Mouse (Mus musculus) midbrain, embryonic 15.5 days (tissue): ENCODE measurements around the gene Pakap. TPM values are rescaled to one million over a fixed set of nuclear protein-coding genes. Genes with fewer than 3 reads are reported as not detected.

ENCODE experiments used
- ATAC-seq: fragments of 200-750 bp; cut with Nextera tagmentation; replicated peaks from 2 replicates; pipeline ENCODE4 v1.8.0; 2017; ENCODE audit warnings: moderate TSS enrichment
- H3K27ac ChIP-seq: fragments of 300-500 bp; sonication (generic); 2 replicates; pipeline ENCODE4 v1.5.1; 2015; ENCODE audit warnings: mild to moderate bottlenecking, inconsistent platforms
- H3K27me3 ChIP-seq: fragments of 300-500 bp; sonication (generic); replicated peaks from 2 replicates; pipeline ENCODE4 v1.6.1; 2015; ENCODE audit warnings: inconsistent platforms
- H3K36me3 ChIP-seq: fragments of 300-500 bp; sonication (generic); replicated peaks from 2 replicates; pipeline ENCODE4 v1.6.1; 2015; ENCODE audit warnings: inconsistent platforms
- H3K4me1 ChIP-seq: fragments of 300-500 bp; sonication (generic); 2 replicates; pipeline ENCODE4 v1.6.1; 2015; ENCODE audit warnings: inconsistent platforms
- H3K4me2 ChIP-seq: fragments of 300-500 bp; sonication (generic); 2 replicates; pipeline ENCODE4 v1.6.1; 2015; ENCODE audit warnings: inconsistent platforms, mild to moderate bottlenecking, moderate library complexity
- H3K4me3 ChIP-seq: fragments of 300-500 bp; sonication (generic); 2 replicates; pipeline ENCODE4 v1.5.1; 2015; ENCODE audit warnings: mild to moderate bottlenecking, inconsistent platforms
- H3K9ac ChIP-seq: fragments of 300-500 bp; sonication (generic); 2 replicates; pipeline ENCODE4 v1.6.1; 2015; ENCODE audit warnings: mild to moderate bottlenecking, inconsistent platforms
- H3K9me3 ChIP-seq: fragments of 300-500 bp; sonication (generic); 2 replicates; pipeline ENCODE4 v1.6.1; 2016; ENCODE audit warnings: inconsistent platforms
- WGBS: fragments of 180-500 bp; shearing (Covaris S2); methylation state at CpG from one replicate; pipeline ENCODE4 v1.1.7; 2015; ENCODE audit warnings: mixed read lengths; 5-methylcytosine and 5-hydroxymethylcytosine counted together
- polyA plus RNA-seq: library from polyadenylated mRNA; unstranded; fragments of >200 nt; fragmentation: Nextera tagmentation; extraction: Ambion mirVana; gene quantifications from 2 replicates; pipeline ENCODE4 v1.2.1, GENCODE M21; 2015

Pakap gene
- polyA plus RNA-seq, 1 experiment from 2014 or later: 10.9 TPM

DNA sequence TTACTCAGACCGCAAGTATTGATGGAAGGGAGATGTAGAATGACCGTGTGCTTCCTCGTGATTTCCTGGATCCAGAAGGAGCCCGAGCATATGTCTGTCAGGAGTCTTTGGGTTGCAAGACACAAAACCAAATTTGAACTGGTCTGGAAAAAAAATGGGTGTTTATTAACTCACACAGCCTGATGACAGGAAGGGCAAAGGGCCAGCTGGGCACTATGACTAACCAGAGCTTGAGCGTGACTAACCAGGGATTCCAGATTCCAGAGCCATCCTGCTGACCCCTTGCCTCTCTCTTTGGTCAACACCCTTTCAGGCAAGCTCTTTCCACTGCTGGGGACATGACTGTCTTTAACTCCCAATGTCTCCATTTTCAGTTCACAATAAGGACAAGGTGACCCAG lies 167.4 kb downstream of the Pakap start:
- no peak overlapping the region for H3K4me2 ChIP-seq
- H3K36me3 ChIP-seq: no peaks in the 10 kb centered on the region
- no peaks in the 10 kb centered on the region for H3K9me3 ChIP-seq
- 96% methylated on average over 5 of the region's 5 CpGs for WGBS
- no peak overlapping the region for H3K4me3 ChIP-seq
- H3K9ac ChIP-seq: no peak overlapping the region
- no peak for ATAC-seq
- no peaks in the 10 kb centered on the region for H3K4me1 ChIP-seq
- no peak overlapping the region for H3K27ac ChIP-seq
- H3K27me3 ChIP-seq: no peaks in the 10 kb centered on the region

DNA sequence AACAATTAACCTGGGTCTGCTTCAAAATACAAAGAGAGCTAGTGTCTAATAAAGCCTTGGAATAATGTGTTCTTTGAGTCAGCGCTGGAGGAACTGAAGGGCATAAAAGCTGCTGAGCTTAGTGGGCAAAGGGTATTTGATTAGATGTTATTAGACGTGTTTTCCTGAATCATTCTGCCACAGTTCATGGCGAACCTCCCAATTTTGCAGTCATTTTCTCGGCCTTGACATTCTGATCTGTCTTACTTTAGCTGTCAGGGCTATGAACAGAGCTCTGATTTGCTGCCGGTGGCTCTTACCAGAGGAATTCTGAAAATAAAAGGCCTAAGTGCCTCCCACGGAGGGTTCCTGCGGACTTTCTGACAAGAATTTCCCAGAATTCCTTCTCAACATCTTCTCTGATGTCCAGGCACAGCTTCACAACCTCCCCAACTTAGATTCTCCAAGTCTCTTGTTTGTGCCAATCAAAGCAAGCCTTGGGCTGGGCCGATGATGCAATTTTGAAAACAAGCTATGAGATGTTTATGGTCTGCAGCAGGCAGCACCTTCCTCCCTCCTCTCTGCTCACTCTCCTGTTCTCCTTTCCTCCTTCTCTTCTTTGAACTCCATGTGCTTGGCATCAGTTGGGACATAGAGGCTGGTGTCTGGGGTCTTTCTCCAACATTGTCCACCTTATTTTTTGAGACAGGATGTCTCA lies 171.0 kb downstream of the Pakap start:
- no peak overlapping the region for H3K4me3 ChIP-seq

DNA sequence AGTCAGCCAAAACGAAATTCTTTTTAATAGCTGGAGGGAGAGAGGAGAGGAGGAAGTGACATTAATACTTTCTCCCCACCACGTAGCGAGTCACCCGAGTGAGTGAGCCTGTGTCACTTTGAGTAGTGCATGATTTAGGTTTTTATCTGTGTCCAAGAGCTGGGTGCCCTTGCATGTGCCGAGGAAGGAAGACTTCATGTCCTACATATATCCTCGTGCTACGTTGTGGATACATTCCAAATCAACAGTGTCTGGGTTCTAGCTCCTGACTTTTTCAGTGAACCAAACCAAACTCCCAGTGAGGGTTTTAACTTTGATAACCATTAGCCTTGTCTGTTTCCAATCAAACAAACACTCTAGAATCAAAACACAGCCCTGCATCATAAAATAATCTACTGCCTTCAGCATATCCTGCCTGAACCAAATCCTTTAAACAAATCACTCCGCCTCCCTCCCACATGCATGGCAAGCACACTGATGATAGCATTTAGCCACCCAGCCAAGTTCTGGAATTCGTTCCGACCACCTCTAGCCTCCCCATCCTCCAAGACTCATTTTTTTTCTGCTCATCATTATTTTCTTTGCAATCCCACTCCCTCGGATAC lies 175.4 kb downstream of the Pakap start:
- H3K36me3 ChIP-seq: no peaks in the 10 kb centered on the region
- H3K27me3 ChIP-seq: no peaks in the 10 kb centered on the region
- no peak overlapping the region for H3K9ac ChIP-seq
- ATAC-seq: no peak
- H3K4me2 ChIP-seq: no peak overlapping the region
- no peak overlapping the region for H3K27ac ChIP-seq
- WGBS: 84% methylated on average over 11 of the region's 11 CpGs
- no peaks in the 10 kb centered on the region for H3K9me3 ChIP-seq
- H3K4me1 ChIP-seq: 0 out of 2 replicates have a peak, but pooled peaks cover 2% of the 10 kb centered on the region
- no peak overlapping the region for H3K4me3 ChIP-seq

More for the DNA sequence above, 171.0 kb downstream of the Pakap start:
- Histone ChIP-seq H3K27ac (no peak overlapping the region), H3K9ac (no peak overlapping the region), H3K36me3 (no peaks in the 10 kb centered on the region), H3K4me1 (no peaks in the 10 kb centered on the region), H3K27me3 (no peaks in the 10 kb centered on the region), H3K9me3 (no peaks in the 10 kb centered on the region), H3K4me2 (no peak overlapping the region)
- no peak for ATAC-seq
- 27% methylated on average over 8 of the region's 8 CpGs for WGBS

DNA sequence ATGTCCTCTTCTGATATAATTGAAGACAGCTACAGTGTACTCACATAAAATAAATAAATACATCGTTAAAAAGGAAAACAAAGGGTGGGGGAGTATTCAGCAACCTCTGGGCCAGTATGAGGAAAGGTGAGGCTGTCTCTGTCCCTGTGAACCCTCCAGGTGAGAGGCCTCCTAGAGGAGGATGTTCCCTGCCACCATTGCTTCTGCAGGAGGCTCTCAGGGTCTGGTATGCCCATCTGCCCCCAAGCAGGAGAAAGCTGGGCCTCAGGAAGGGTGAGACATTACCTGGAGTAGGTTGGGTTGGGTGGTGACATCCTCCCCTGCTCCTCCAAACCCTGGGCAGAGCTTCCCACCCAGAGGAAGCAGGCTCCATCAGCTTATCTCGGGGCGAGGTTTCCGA lies 182.7 kb downstream of the Pakap start:
- Histone ChIP-seq H3K9ac (no peak overlapping the region), H3K36me3 (no peaks in the 10 kb centered on the region), H3K27me3 (no peaks in the 10 kb centered on the region), H3K4me1 (0 out of 2 replicates have a peak, but pooled peaks cover 2% of the 10 kb centered on the region), H3K27ac (no peak overlapping the region), H3K9me3 (no peaks in the 10 kb centered on the region), H3K4me3 (no peak overlapping the region), H3K4me2 (no peak overlapping the region)
- 75% methylated on average over 4 of the region's 4 CpGs for WGBS
- ATAC-seq: no peak

DNA sequence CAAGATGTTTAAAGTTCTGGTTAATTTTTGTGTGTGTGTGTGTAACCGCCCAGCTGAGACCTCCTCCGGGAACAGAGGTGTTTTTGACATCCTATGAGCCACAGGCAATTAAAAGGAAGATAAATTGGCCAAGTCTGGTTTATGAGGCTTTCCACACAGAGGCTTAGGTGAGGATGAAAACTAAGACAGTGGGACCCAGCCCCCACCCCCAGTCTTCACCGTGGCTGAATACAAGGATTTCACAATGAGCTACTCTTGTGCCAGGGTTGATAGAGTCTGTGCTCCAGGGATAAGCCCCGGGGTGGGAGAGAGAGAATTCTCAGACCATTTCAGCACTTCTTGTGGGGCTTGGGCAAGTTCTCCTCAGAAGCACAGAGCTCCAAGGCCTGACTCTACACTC lies 183.1 kb downstream of the Pakap start:
- whole genome bisulfite sequencing: 68% methylated on average over 4 of the region's 4 CpGs
- no peaks in the 10 kb centered on the region for H3K27me3 ChIP-seq
- H3K9me3 ChIP-seq: no peaks in the 10 kb centered on the region
- 0 out of 2 replicates have a peak, but pooled peaks cover 2% of the 10 kb centered on the region for H3K4me1 ChIP-seq
- no peak for ATAC-seq
- H3K4me2 ChIP-seq: no peak overlapping the region
- H3K4me3 ChIP-seq: no peak overlapping the region
- no peaks in the 10 kb centered on the region for H3K36me3 ChIP-seq
- no peak overlapping the region for H3K27ac ChIP-seq
- no peak overlapping the region for H3K9ac ChIP-seq

DNA sequence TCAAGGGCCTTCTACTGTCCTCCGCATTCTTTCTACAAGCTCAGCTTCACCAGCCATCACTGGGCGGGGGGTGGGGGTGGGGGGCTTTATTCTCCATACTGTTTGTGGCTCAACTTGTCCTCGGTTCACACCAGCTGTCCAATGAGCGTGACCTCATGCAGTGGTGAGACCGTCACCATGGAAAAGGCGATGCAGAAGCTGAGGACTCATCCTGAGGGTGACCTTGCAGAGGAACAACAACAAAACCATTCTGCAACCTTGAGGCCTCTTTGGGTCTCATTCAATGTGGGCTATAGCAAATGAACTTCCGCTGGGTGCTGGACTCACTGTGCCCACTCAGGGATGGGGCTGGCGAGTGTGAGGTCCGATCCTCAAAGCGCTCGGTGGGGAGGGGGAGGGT lies 183.6 kb downstream of the Pakap start:
- no peak overlapping the region for H3K27ac ChIP-seq
- no peak overlapping the region for H3K9ac ChIP-seq
- H3K36me3 ChIP-seq: no peaks in the 10 kb centered on the region
- ATAC-seq: no peak
- no peaks in the 10 kb centered on the region for H3K9me3 ChIP-seq
- H3K4me1 ChIP-seq: 0 out of 2 replicates have a peak, but pooled peaks cover 2% of the 10 kb centered on the region
- H3K27me3 ChIP-seq: no peaks in the 10 kb centered on the region
- no peak overlapping the region for H3K4me3 ChIP-seq
- 92% methylated on average over 11 of the region's 11 CpGs for WGBS
- no peak overlapping the region for H3K4me2 ChIP-seq

DNA sequence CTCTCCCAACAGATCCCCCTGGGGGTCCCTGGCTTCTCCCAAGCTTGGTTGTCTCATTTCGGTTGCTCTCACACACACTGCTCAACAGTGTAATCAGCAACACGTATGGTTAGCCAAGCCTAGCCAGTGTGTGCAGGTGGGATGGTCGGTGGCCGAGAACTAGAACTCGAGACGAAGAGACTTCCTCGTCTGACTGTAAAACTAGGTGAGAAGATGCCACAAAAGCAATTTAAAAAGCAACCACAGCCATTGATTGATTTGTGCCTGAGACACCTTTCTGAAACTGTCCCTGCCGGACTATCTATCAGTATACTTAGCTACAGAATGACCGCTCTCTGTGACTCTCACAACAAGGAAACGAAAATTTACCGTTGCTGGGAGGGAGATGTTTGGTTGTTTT lies 187.1 kb downstream of the Pakap start:
- Histone ChIP-seq H3K4me3 (no peak overlapping the region), H3K27me3 (no peaks in the 10 kb centered on the region), H3K36me3 (no peaks in the 10 kb centered on the region), H3K4me1 (no peaks in the 10 kb centered on the region), H3K4me2 (no peak overlapping the region), H3K9ac (no peak overlapping the region), H3K9me3 (no peaks in the 10 kb centered on the region), H3K27ac (no peak overlapping the region)
- 93% methylated on average over 11 of the region's 11 CpGs for WGBS
- no peak for ATAC-seq

DNA sequence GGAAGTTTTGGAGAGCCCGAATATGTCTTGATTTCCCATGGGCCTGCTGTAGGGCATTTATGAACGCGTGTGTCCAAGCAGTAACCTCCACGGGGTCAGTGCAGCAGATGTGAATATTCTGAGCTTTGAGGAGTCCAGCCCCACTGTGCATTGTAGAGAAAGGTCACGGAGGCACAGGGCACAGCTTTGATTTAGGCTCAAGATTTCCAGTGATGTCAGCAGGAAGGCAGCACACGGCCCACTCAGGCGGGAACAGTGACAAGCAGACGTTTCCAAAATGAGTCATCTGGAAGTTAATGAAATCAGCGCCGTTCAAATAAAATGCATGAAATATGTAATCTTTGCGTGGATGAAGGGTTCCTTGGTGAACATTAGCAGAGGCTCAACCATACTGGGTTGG lies 190.0 kb downstream of the Pakap start:
- H3K4me2 ChIP-seq: no peak overlapping the region
- H3K27me3 ChIP-seq: no peaks in the 10 kb centered on the region
- H3K4me3 ChIP-seq: no peak overlapping the region
- no peaks in the 10 kb centered on the region for H3K36me3 ChIP-seq
- H3K27ac ChIP-seq: no peak overlapping the region
- WGBS: 49% methylated on average over 11 of the region's 11 CpGs
- no peak for ATAC-seq
- H3K4me1 ChIP-seq: no peaks in the 10 kb centered on the region
- no peaks in the 10 kb centered on the region for H3K9me3 ChIP-seq
- H3K9ac ChIP-seq: no peak overlapping the region

DNA sequence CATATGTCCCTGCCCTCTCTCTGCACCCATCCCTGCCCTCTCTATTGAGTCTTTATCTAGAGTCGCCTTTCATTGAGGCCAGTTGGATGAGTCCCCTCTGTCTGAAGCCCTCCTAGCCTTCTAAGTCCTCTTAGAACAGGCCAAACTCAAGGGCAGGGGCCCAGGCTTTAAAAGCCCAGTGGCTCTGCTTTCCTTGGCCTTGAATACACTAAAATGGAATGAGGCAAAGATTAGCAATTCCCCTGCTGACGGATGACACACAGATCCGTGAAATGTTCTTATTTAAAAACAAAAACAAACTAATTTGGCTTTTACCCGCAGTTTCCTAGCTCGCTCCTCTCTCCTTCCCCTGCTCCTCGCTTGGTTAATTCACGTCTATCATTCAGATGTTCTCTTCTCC lies 194.4 kb downstream of the Pakap start:
- WGBS: 31% methylated on average over 7 of the region's 7 CpGs
- Histone ChIP-seq H3K9ac (no peak overlapping the region), H3K4me3 (no peak overlapping the region), H3K27me3 (no peaks in the 10 kb centered on the region), H3K4me1 (no peaks in the 10 kb centered on the region), H3K9me3 (no peaks in the 10 kb centered on the region), H3K36me3 (no peaks in the 10 kb centered on the region), H3K4me2 (no peak overlapping the region), H3K27ac (no peak overlapping the region)
- ATAC-seq: no peak

DNA sequence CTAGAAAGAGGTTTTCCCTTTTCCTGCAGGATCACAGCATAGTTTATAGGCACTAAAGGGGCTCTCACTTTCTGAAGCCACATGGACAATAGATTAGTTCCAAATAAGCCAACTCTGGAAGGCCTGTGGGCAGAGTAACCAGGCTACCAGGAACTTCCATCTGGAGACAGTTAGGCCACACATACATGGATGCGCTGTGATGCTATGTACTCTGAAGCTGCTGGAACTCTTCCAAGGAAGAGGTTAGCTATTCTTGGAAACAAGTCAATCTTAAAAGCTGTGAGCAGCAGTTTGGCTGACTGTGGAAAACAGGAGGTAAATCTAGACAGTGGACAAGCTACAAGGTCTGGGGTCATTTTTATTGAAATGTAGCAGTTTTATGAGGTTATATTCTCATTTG lies 196.4 kb downstream of the Pakap start:
- Histone ChIP-seq H3K36me3 (no peaks in the 10 kb centered on the region), H3K4me3 (no peak overlapping the region), H3K9me3 (no peaks in the 10 kb centered on the region), H3K9ac (no peak overlapping the region), H3K4me1 (no peaks in the 10 kb centered on the region), H3K4me2 (no peak overlapping the region), H3K27me3 (no peaks in the 10 kb centered on the region), H3K27ac (no peak overlapping the region)
- no peak for ATAC-seq
- 71% methylated on average over 1 of the region's 1 CpGs for WGBS

DNA sequence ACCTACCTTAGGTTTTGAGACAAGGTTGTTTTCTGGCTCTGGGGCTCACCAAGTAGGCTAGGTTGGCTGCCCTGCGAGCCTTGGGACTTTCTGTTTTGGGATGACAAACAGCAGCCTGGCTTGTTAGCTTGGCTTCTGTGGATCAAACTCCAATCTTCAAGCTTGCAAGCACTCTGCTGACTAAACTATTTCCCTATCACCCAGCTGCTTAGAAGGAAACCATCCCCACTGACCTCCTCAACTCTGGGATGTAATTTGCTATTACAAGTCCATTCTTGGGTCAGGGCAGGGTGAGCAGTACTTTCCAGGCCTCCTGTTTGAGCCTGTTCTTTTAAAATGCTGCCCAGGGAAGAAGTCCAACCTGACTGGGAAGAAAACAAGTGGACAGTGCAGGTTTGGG lies 196.9 kb downstream of the Pakap start:
- Histone ChIP-seq H3K9me3 (no peaks in the 10 kb centered on the region), H3K4me1 (no peaks in the 10 kb centered on the region), H3K36me3 (no peaks in the 10 kb centered on the region), H3K4me2 (no peak overlapping the region), H3K27me3 (no peaks in the 10 kb centered on the region), H3K4me3 (no peak overlapping the region), H3K27ac (no peak overlapping the region), H3K9ac (no peak overlapping the region)
- no peak for ATAC-seq
- 81% methylated on average over 1 of the region's 1 CpGs for WGBS

DNA sequence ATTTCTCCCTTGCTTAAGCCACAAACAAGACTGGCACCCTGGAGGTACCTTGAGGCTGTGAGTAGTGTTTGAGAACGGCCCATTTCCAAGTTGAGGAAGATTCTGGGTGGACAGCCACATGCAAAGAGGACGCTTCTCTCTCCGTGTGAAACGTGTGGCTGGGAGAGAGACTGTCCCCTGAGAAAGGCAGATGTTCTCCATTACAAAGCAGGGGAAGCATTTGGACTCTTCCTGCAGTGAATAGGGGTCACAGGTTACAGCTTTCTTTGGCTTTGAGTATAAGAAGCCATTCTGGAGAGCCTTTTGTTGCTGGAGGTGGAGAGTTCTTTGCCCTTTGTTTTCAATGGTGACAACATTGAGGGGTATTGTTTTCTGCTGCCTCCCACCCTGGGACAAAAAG lies 197.8 kb downstream of the Pakap start:
- ATAC-seq: no peak
- Histone ChIP-seq H3K36me3 (no peaks in the 10 kb centered on the region), H3K4me2 (no peak overlapping the region), H3K4me1 (no peaks in the 10 kb centered on the region), H3K4me3 (no peak overlapping the region), H3K9ac (no peak overlapping the region), H3K27ac (no peak overlapping the region), H3K9me3 (no peaks in the 10 kb centered on the region), H3K27me3 (no peaks in the 10 kb centered on the region)
- 9% methylated on average over 4 of the region's 4 CpGs for WGBS

DNA sequence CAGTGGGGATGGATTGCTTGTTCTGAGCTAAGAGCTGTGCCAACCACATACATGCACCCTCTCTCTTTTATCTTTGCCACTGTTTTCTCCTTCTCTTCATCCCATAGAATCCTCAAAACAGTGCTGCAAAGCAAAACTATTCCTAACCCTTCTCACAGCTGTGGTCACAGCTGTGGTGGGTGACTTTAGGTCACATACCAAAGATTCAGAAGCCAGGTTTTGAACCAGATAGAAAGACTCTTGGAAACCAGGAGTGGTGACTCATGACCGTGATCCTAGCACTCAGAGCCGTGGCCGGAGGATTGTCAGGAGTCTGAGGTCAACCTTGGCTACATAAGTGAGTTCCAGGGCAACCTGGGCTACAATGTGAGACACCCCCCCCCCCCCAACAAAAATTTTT lies 201.0 kb downstream of the Pakap start:
- Histone ChIP-seq H3K27ac (no peak overlapping the region), H3K27me3 (no peaks in the 10 kb centered on the region), H3K4me2 (no peak overlapping the region), H3K9me3 (no peaks in the 10 kb centered on the region), H3K36me3 (no peaks in the 10 kb centered on the region), H3K4me1 (no peaks in the 10 kb centered on the region), H3K9ac (no peak overlapping the region), H3K4me3 (no peak overlapping the region)
- ATAC-seq: no peak
- WGBS: 81% methylated on average over 3 of the region's 3 CpGs
